Mouse (Mus musculus) retina, embryonic 14.5 days (tissue): Measurements from ENCODE around the gene Il4ra.

ENCODE experiments used
- DNase-seq: peaks from one replicate; pipeline ENCODE4 v3.0.0-alpha.2; 2015; ENCODE audit warnings: low spot score

Il4ra gene

GRCm38 (mm10) chr7:125550881-125551381, 989 bp upstream of the Il4ra start:
- DNase-seq = no peak

- DNase-seq = no peak
Measured at GRCm38 (mm10) chr7:125552851-125553555, 1.1 kb downstream of the Il4ra start.

GRCm38 (mm10) chr7:125553653-125554428, 1.9 kb downstream of the Il4ra start:
- DNase-seq = no peak

GRCm38 (mm10) chr7:125554456-125555114, 2.7 kb downstream of the Il4ra start:
- DNase-seq = no peak

GRCm38 (mm10) chr7:125555351-125555872, 3.5 kb downstream of the Il4ra start:
- DNase-seq = no peak

GRCm38 (mm10) chr7:125556096-125556495, 4.2 kb downstream of the Il4ra start:
- no peak for DNase-seq

GRCm38 (mm10) chr7:125556865-125557264, 4.9 kb downstream of the Il4ra start:
- DNase-seq = peak; percentile 48

- DNase-seq = no peak
Measured at GRCm38 (mm10) chr7:125558401-125558945, 6.6 kb downstream of the Il4ra start.

GRCm38 (mm10) chr7:125558997-125559396, 7.1 kb downstream of the Il4ra start:
- DNase-seq = no peak

GRCm38 (mm10) chr7:125559537-125559936, 7.6 kb downstream of the Il4ra start:
- DNase-seq = no peak

- DNase-seq = no peak
Measured at GRCm38 (mm10) chr7:125560146-125560785, 8.3 kb downstream of the Il4ra start.

- no peak for DNase-seq
Measured at GRCm38 (mm10) chr7:125561085-125561690, 9.3 kb downstream of the Il4ra start.

- DNase-seq = no peak
Measured at GRCm38 (mm10) chr7:125562413-125562812, 10.5 kb downstream of the Il4ra start.

GRCm38 (mm10) chr7:125563093-125563492, 11.2 kb downstream of the Il4ra start:
- no peak for DNase-seq

- no peak for DNase-seq
Measured at GRCm38 (mm10) chr7:125564316-125565024, 12.6 kb downstream of the Il4ra start.

GRCm38 (mm10) chr7:125565516-125566285, 13.8 kb downstream of the Il4ra start:
- no peak for DNase-seq

- DNase-seq = no peak
Measured at GRCm38 (mm10) chr7:125566420-125566819, 14.5 kb downstream of the Il4ra start.

- no peak for DNase-seq
Measured at GRCm38 (mm10) chr7:125568888-125569287, 17.0 kb downstream of the Il4ra start.

GRCm38 (mm10) chr7:125571891-125572290, 20.0 kb downstream of the Il4ra start:
- DNase-seq = no peak

- no peak for DNase-seq
Measured at GRCm38 (mm10) chr7:125572737-125573136, 20.8 kb downstream of the Il4ra start.
